Mouse (Mus musculus): ENCODE measurements around the gene Olfr524.

DNA sequence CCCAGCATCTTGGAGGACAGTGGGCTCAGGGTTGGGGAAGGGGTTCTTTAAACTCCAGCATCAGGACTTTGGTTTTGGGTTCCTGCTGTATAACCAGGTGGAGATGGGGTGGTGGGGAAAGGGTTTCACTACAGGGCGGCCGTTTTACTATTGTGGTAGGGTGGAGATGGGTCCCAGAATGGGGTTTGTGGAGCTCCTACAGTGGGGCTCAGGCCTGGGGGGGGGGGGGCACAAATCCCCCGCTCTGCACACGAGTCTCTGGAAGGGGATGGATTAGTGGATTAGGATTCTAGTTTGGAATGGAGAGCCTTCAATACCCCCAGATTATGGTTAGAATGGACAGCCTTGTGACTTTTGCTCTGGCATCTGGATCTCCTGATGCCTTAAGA, 51.9 kb downstream of the Olfr524 start:
- no peak for TF ChIP-seq POLR2A (IDR thresholded peaks at IDR 0.05; ENCODE audit: low read depth, low read length)
- no peak for TF ChIP-seq CTCF (conservative IDR thresholded peaks at IDR 0.05; ENCODE audit: insufficient read depth, insufficient read length, low read depth, low read length)

Data from kidney, adult 2 months (tissue).